Mouse (Mus musculus) gastrocnemius, adult 8-10 months (tissue): ENCODE measurements around the gene Icos. TPM values are rescaled to one million over a fixed set of nuclear protein-coding genes. Genes with fewer than 3 reads are reported as not detected.

Source experiments
- DNase-seq, 2 experiments: peaks; one replicate each; pipeline ENCODE4 v3.0.0; 2022; ENCODE audit warnings: low spot score in 2 of 2
- total RNA-seq, 4 experiments: library from RNA; stranded (reverse); gene quantifications; 2 replicates each; pipeline ENCODE4 v1.2.4; 2022

Icos gene
- total RNA-seq, 4 experiments from 2014 or later = not detected

DNA sequence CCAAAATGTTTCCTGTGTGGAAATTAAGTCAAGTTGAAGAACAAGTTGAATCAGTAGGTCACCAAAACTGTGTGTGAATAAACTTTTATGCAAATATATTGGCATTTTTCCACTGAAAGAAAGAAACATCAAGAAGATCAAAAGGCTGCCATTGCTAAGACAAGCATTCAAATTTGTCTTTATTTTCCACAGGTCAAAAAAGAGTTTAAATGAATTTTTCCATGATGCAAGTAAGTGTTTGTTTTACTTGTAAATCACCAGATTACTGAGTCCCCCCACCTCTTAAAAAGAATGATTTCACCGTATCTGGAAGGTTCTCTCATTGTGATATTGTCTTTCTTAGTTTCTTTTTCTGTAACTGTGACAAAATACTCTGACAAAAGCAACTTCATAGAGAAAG, 57.5 kb downstream of the Icos start:
- no peak for DNase-seq

DNA sequence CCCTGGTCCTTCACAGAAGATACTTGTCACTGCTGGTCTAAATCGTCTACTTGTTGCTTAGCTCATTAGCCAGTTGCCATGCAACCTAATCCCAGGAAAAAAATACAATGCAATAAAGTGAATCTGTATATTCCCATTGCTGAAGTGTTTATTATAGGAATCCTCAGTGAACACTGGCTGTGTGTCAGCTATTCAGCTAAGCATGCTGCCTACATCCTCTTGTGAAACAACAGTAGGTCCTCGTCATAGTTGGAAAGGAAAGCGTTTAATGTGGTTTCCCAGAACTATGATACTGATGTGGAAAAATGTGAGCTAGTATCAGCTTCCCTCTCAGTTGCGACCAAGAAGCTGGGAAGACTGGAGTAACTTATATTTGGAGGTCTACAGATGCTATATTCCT, 60.5 kb downstream of the Icos start:
- no peak for DNase-seq

DNA sequence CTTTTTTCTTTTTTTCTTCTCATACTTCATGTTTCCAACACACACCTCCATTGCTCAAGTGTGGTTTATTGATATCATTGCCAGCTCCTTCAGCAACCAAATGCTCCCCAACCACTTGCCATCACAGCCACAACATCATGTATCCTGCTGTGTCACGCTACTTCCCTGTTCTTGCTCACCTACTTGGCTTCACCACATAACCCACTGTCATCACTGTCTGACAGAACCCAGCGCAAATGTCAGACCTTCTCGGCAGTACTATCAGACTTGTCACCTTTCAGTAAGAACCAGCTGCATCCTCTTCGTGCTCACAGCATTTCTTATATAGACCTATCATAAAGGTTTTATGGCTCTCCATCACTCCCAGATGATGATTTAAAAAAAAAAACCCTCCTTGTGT, 61.6 kb downstream of the Icos start:
- DNase-seq = no peak

DNA sequence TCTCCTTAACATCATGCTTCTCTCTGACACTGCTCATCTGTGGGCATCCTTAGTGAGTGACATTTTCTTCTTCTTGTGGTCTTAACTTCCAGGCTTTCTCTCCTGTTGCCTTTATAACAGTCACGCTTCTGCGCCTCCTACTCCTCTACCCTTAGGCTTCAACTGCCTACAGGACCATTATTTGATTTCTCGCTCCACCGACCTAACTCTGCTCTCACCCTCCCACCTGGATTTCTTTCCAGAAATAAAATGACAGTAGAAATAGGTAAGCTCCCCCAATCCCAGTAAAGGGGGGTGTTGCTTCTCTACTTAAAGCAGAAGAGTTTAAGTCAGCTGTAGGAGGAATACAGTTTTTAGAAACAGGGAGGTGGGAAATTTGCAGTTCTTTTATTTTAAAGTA, 62.7 kb downstream of the Icos start:
- no peak for DNase-seq

DNA sequence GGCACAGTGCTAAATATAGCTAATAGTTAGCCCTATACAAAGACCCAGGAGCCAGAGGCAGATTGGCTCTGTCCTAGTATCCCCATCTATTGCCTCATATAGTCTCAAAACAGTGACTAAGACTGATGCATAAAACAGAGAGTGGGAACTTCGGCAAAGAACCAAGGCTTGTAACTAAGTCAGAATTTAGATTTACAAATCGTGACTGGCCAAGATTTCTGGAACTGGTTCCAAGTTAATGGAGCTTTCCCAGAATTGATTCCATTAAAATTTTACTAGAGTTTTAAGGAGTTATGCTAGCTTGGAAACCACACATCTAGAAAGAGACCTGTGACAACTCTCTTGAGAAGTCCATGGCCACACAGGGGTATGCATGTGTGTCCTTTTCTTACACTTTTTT, 65.1 kb downstream of the Icos start:
- DNase-seq = no peak

DNA sequence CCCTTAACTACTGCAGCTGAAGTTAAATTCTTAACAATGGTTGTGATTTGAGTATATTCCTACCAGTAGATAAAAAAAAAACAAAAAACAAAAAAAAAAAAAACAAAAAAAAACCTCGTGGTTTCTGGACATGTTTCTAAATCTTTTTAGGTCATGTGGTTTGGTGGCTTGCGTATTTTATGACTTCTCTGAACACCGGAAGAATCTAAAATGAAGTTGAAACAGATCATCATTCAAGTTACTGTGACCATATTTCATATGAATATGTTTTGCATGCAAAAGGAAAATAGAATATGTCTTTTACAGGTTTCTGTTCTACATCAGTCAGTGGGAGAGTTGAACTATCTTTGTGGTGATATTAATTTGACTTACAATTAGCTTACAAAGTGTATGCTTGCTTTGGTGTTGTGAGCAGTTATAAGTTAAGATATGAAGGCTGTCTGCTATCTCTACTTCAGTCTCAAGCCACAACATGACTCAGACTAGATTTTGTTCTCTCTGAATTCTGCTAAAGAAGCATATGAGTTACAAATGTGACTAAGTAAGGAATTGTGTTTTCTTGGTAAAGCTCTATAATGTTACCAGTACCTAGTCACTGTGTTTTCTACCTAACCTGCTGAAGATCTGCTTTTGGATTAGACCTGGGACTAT, 68.5 kb downstream of the Icos start:
- no peak for DNase-seq

DNA sequence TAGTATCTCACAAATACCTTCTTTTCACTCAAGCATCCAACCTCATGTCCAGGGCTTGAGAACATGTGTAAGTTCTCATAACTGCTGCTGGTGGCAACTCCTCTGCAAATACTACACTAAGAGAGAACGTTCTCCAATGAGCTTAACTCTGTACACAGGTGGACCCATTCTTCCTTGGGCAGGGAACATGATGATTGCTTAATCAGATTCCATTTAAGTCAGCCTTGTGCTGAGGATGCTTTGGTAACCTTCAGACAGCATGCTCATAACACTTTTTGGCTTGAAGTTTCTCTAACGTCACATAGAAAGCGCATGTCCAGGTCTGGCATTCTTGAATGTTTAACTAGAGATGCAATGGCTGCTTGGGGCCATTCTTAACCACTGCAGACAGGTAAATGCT, 69.6 kb downstream of the Icos start:
- DNase-seq = no peak

Other genes starting within 250 kb of the Icos start
- not detected for gene Ctla4, start 90.9 kb upstream of the Icos start, total RNA-seq